Mouse (Mus musculus) kidney, adult 2 months (tissue): ENCODE measurements around the gene Hip1.

Experiments used
- CTCF ChIP-seq: fragments of 200-500 bp; conservative IDR thresholded peaks from 2 replicates; pipeline ENCODE4 v1.5.1; 2011; ENCODE audit warnings: low read depth, mild to moderate bottlenecking, control low read depth, low read length, moderate library complexity, mixed read lengths; ENCODE audit not compliant: insufficient read depth, insufficient read length
- POLR2A ChIP-seq: fragments of 200-500 bp; IDR thresholded peaks from one replicate; pipeline ENCODE4 v1.6.1; 2011; ENCODE audit warnings: low read depth, low read length, control low read depth

DNA sequence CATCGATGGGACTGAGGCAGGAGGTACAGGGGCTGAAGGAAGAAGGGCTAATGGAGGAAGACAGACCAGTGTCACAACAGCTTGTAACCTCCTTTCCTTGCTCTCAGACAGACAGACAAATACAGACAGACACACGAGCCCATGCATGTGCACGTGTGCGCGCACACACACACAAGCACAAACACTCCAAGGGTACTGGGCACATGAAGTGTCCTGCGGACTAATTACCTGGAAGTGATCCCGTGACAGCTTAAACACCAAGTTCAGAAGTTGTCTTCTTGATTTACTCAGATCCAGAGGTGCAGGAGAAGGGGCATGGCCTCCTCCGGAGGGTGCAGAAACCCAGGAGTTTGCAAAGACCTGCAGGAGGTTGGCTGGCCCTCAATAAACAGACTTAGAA is 40.8 kb upstream of the Hip1 start:
- TF ChIP-seq POLR2A = no peak
- no peak for TF ChIP-seq CTCF
